Mouse (Mus musculus) heart, adult 2 months (tissue): ENCODE data around the gene Phgdh.

ENCODE experiments used
- CTCF ChIP-seq: fragments of 200-600 bp; IDR thresholded peaks from 2 replicates; pipeline ENCODE4 v1.8.1; 2022; ENCODE audit warnings: antibody characterized with exemption, mild to moderate bottlenecking, moderate library complexity
- POLR2A ChIP-seq: fragments of 200-500 bp; IDR thresholded peaks from 2 replicates; pipeline ENCODE4 v1.6.1; 2011; ENCODE audit warnings: mild to moderate bottlenecking, low read depth, low read length, control low read depth; ENCODE audit not compliant: insufficient read depth

- TF ChIP-seq POLR2A, result no peak
- no peak for TF ChIP-seq CTCF
Measured at GRCm38 (mm10) chr3:98348705-98349104, 8.9 kb upstream of the Phgdh start.
